Mouse (Mus musculus) lung, postnatal 0 days (tissue): ENCODE data around the gene Mylk4. TPM values are rescaled to one million over a fixed set of nuclear protein-coding genes. Genes with fewer than 3 reads are reported as not detected.

Experiments
- ATAC-seq: fragments of 200-750 bp; cut with Nextera tagmentation; 2 replicates; pipeline ENCODE4 v1.8.0; 2017; ENCODE audit warnings: moderate library complexity
- DNase-seq: peaks from one replicate; pipeline ENCODE4 v3.0.0-alpha.2; 2016; ENCODE audit warnings: low spot score
- H3K27ac ChIP-seq: fragments of 300-500 bp; sonication (generic); 2 replicates; pipeline ENCODE4 v1.5.1; 2014; ENCODE audit warnings: antibody characterized with exemption, mild to moderate bottlenecking, low read length, mixed read lengths
- H3K27me3 ChIP-seq: fragments of 300-500 bp; sonication (generic); replicated peaks from 2 replicates; pipeline ENCODE4 v1.6.1; 2014; ENCODE audit warnings: low read length, mixed read lengths; ENCODE audit not compliant: insufficient read depth
- H3K36me3 ChIP-seq: fragments of 300-500 bp; sonication (generic); 2 replicates; pipeline ENCODE4 v1.6.1; 2014; ENCODE audit warnings: low read length, mixed read lengths; ENCODE audit not compliant: insufficient read depth
- H3K4me1 ChIP-seq: fragments of 300-500 bp; sonication (generic); 2 replicates; pipeline ENCODE4 v1.6.1; 2014; ENCODE audit warnings: antibody characterized with exemption, low read depth, low read length, mixed read lengths; ENCODE audit not compliant: insufficient read depth
- H3K4me2 ChIP-seq: fragments of 300-500 bp; sonication (generic); replicated peaks from 2 replicates; pipeline ENCODE4 v1.6.1; 2014; ENCODE audit warnings: low read depth, mild to moderate bottlenecking, low read length, moderate library complexity, mixed read lengths
- H3K4me3 ChIP-seq: fragments of 300-500 bp; sonication (generic); 2 replicates; pipeline ENCODE4 v1.5.1; 2014; ENCODE audit warnings: low read depth, low read length
- H3K9ac ChIP-seq: fragments of 300-500 bp; sonication (generic); replicated peaks from 2 replicates; pipeline ENCODE4 v1.6.1; 2014; ENCODE audit warnings: low read depth, mild to moderate bottlenecking
- H3K9me3 ChIP-seq: fragments of 300-500 bp; sonication (generic); 2 replicates; pipeline ENCODE4 v1.6.1; 2016; ENCODE audit warnings: low read length, mixed read lengths
- CTCF ChIP-seq: IDR thresholded peaks from 2 replicates; pipeline ENCODE4 v1.5.1; 2016; ENCODE audit warnings: antibody characterized with exemption, mild to moderate bottlenecking
- EP300 ChIP-seq: IDR thresholded peaks from 2 replicates; pipeline ENCODE4 v1.6.1; 2016; ENCODE audit warnings: antibody characterized with exemption, mild to moderate bottlenecking, control low read depth
- WGBS: fragments of 180-500 bp; shearing (Covaris S2); extraction: QIAGEN DNeasy Blood & Tissue Kit; methylation state at CpG from one replicate; pipeline ENCODE4 v1.1.7; 2014; 5-methylcytosine and 5-hydroxymethylcytosine counted together
- polyA plus RNA-seq: library from polyadenylated mRNA; unstranded; fragments of >200 nt; fragmentation: Nextera tagmentation; extraction: Ambion mirVana; gene quantifications from 2 replicates; pipeline ENCODE4 v1.2.1, GENCODE M21; 2015

Gene Mylk4
- polyA plus RNA-seq, 1 experiment from 2014 or later, result not detected

DNA sequence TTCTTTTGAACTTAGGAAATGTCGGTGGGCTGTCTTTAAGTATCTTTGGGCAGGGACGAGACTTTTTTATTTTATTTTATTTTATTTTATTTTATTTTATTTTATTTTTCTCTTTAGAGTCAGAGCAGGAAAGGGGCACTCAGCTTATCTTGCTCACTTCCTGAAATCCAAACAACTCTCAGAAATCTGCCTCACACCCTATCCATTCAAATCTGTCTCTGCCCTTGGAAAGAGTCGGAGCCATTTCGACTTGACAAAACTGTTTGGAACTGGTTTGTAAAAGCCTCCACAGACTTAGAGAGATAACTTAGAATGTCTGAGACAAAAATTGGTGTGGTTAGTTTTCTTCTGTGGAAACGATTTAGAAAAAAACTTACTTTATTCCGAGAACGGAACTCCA is 113.0 kb downstream of the Mylk4 start:
- ATAC-seq, result no peak

DNA sequence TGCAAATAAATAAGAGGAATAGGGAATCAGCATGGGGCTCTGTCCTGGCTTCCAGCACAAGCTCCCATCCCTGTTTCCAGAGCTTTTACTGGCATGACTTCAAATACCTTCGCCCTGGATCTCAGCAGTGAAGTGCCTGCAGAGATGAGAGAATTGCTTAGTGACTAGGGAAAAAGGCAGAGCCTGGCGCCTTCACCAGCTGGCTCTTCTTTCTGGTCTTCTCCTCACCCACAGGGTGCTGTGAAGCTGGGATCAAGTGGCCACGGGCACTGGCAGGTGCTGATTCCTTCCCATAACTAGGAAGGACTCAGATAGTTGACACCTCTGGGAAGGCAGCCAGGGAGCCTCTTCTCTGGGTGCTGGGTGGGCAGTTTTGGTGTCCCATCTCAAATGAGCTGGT is 115.5 kb downstream of the Mylk4 start:
- Histone ChIP-seq H3K27me3 (no peaks in the 10 kb centered on the region), H3K4me3 (no peak overlapping the region), H3K27ac (no peak overlapping the region), H3K9ac (no peak overlapping the region), H3K4me2 (no peak overlapping the region), H3K36me3 (no peaks in the 10 kb centered on the region), H3K9me3 (no peaks in the 10 kb centered on the region), H3K4me1 (no peaks in the 10 kb centered on the region)
- ATAC-seq, result no peak
- no peak for TF ChIP-seq CTCF
- no peak for TF ChIP-seq EP300
- WGBS, result 70% methylated on average over 3 of the region's 3 CpGs
- no peak for DNase-seq

More for the DNA sequence above, 113.0 kb downstream of the Mylk4 start:
- H3K4me1 ChIP-seq, result no peaks in the 10 kb centered on the region
- no peaks in the 10 kb centered on the region for H3K36me3 ChIP-seq
- H3K4me2 ChIP-seq, result peak overlapping the region; percentile 19
- no peaks in the 10 kb centered on the region for H3K27me3 ChIP-seq
- no peak overlapping the region for H3K27ac ChIP-seq
- TF ChIP-seq CTCF (no peak), EP300 (no peak)
- H3K9ac ChIP-seq, result no peak overlapping the region
- no peaks in the 10 kb centered on the region for H3K9me3 ChIP-seq
- no peak overlapping the region for H3K4me3 ChIP-seq
- DNase-seq, result no peak
- 27% methylated on average over 7 of the region's 7 CpGs for WGBS

DNA sequence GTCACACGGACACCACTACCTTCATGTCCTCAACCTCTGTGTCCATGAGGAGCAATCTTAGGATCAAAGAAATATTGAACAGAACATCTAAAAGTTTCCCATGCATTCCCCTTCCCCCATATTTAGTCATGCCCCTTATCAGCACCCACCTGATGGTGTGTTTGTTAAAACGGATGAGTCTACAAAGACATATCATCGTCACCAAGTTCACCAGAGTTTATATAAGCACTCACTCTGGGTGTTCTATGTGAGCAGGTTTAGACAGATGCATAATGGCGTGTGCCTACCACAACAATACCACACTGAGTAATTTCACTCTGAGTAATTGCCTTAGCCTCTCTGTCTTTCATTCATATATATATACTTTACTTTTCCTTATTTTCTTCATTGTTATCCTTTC is 116.4 kb downstream of the Mylk4 start:
- TF ChIP-seq CTCF, result no peak
- TF ChIP-seq EP300, result no peak
- ATAC-seq (no peak), DNase-seq (no peak)
- no peak overlapping the region for H3K4me2 ChIP-seq
- H3K9ac ChIP-seq, result no peak overlapping the region
- no peaks in the 10 kb centered on the region for H3K36me3 ChIP-seq
- no peak overlapping the region for H3K27ac ChIP-seq
- no peaks in the 10 kb centered on the region for H3K27me3 ChIP-seq
- H3K9me3 ChIP-seq, result no peaks in the 10 kb centered on the region
- no peaks in the 10 kb centered on the region for H3K4me1 ChIP-seq
- 57% methylated on average over 4 of the region's 4 CpGs for WGBS
- no peak overlapping the region for H3K4me3 ChIP-seq

DNA sequence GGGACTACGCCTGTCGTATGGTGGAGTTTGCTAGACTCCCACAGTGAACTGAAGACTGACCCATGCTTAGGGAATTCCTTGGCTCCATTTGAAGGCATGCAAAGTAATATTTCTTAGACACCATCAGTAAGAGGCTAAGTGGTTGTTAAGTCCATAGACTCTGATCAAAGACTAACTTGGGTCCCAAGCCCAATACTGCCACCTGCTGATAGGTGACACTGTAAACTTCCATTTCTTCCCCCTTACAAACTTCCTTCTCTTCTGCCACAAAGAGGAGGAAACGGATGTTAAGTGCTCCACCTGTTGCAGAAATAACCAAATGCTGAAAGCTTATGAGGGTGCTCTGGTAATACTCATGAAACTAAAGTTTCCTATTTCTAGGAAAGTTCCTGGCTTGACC is 121.7 kb downstream of the Mylk4 start:
- no peaks in the 10 kb centered on the region for H3K27me3 ChIP-seq
- no peak overlapping the region for H3K9ac ChIP-seq
- TF ChIP-seq CTCF (peak; percentile 71), EP300 (no peak)
- H3K27ac ChIP-seq, result no peak overlapping the region
- no peaks in the 10 kb centered on the region for H3K9me3 ChIP-seq
- H3K36me3 ChIP-seq, result no peaks in the 10 kb centered on the region
- no peaks in the 10 kb centered on the region for H3K4me1 ChIP-seq
- H3K4me3 ChIP-seq, result no peak overlapping the region
- no peak for ATAC-seq
- peak; percentile 55 for DNase-seq
- H3K4me2 ChIP-seq, result no peak overlapping the region
- WGBS, result 51% methylated on average over 3 of the region's 3 CpGs

DNA sequence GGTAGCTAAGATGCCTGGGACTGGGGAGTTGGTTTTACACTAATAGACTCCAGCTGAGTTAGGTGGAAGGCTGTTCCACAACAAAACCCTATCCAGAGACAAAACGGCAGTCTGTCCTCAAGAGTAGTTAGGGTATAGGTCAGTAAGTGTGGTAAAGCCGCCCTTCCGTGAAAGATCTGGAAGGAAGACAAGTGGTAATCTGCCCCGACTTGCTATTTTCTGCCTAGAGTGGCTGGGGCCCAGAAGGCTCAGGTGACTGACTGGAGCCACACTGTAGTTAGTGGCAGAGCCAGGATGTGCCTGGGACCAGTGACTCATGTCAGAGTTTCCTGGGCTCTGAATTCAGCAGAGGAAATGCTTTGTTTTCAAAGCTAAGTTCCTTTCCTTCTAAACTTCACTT is 123.5 kb downstream of the Mylk4 start:
- no peaks in the 10 kb centered on the region for H3K4me1 ChIP-seq
- H3K9me3 ChIP-seq, result no peaks in the 10 kb centered on the region
- ATAC-seq, result no peak
- no peaks in the 10 kb centered on the region for H3K27me3 ChIP-seq
- H3K27ac ChIP-seq, result no peak overlapping the region
- 58% methylated on average over 4 of the region's 4 CpGs for WGBS
- TF ChIP-seq EP300 (no peak), CTCF (no peak)
- no peak overlapping the region for H3K4me2 ChIP-seq
- no peak overlapping the region for H3K4me3 ChIP-seq
- no peak overlapping the region for H3K9ac ChIP-seq
- H3K36me3 ChIP-seq, result no peaks in the 10 kb centered on the region
- DNase-seq, result no peak

DNA sequence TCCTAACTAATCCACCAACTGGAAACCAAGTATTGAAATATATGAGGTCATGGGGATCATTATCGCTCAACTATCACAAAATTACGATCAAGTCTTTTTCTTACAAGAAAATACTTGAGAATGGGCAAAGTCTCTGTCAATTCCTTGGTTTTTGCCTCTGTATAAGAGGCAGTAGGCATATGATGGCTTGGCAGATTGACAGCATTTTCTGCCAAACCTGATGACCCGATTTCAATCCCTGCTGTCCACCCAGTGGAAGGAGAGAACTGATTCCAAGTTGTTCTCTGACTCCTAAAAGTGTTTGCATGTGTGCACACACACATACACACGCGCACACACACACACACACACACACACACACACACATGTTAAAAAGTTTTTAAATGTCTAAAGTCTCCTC is 124.5 kb downstream of the Mylk4 start:
- DNase-seq, result no peak
- Histone ChIP-seq H3K4me1 (no peaks in the 10 kb centered on the region), H3K4me2 (no peak overlapping the region), H3K27me3 (no peaks in the 10 kb centered on the region), H3K27ac (no peak overlapping the region), H3K9me3 (no peaks in the 10 kb centered on the region), H3K36me3 (no peaks in the 10 kb centered on the region), H3K4me3 (no peak overlapping the region), H3K9ac (no peak overlapping the region)
- no peak for ATAC-seq
- WGBS, result 84% methylated on average over 5 of the region's 5 CpGs
- TF ChIP-seq CTCF, result no peak
- no peak for TF ChIP-seq EP300

DNA sequence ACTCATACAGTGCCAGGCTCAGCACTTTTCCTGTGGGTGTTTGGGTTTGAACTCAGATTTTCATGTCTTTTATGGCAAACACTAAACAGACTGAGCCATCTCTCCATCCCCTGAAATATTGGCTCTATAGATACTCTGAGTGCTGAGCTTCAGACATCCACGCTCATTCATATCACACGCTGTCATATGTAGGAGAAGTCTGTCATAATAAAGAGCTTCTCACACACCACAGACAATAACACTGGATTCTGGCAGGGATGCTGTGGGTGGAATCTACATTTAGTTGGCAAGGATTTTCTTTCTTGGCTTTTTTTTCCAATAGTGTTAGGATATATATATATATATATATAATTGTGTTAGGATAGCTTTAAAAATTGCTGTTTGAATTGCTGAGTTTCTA is 126.2 kb downstream of the Mylk4 start:
- 67% methylated on average over 2 of the region's 2 CpGs for WGBS
- DNase-seq (no peak), ATAC-seq (no peak)
- Histone ChIP-seq H3K4me1 (no peaks in the 10 kb centered on the region), H3K4me2 (no peak overlapping the region), H3K4me3 (no peak overlapping the region), H3K27me3 (no peaks in the 10 kb centered on the region), H3K9ac (no peak overlapping the region), H3K36me3 (no peaks in the 10 kb centered on the region), H3K9me3 (no peaks in the 10 kb centered on the region), H3K27ac (no peak overlapping the region)
- TF ChIP-seq EP300 (no peak), CTCF (no peak)

Other genes starting within 250 kb of the Mylk4 start
- gene Wrnip1, start 18.1 kb upstream of the Mylk4 start, polyA plus RNA-seq, result 16.3 and 18.9 TPM in 2 replicates
- gene D930007J09Rik, start 18.9 kb upstream of the Mylk4 start, polyA plus RNA-seq, result not detected in 2 replicates
- gene Serpinb1a, start 67.2 kb upstream of the Mylk4 start, polyA plus RNA-seq, result 32.0 and 33.2 TPM in 2 replicates
- 0.07 and 0.11 TPM in 2 replicates for gene Serpinb1c, start 114.3 kb upstream of the Mylk4 start, polyA plus RNA-seq
- gene Serpinb6b, start 181.3 kb upstream of the Mylk4 start, polyA plus RNA-seq, result 232 and 253 TPM in 2 replicates
- gene Serpinb9, start 219.3 kb upstream of the Mylk4 start, polyA plus RNA-seq, result 75.2 and 83.1 TPM in 2 replicates
- 1.9 and 3.1 TPM in 2 replicates for gene Serpinb9b, start 243.5 kb upstream of the Mylk4 start, polyA plus RNA-seq